Mouse (Mus musculus) gonadal fat pad, adult 2 months (tissue): ENCODE results near the gene Zfp36. TPM values are rescaled to one million over a fixed set of nuclear protein-coding genes. Genes with fewer than 3 reads are reported as not detected.

ENCODE experiments used
- DNase-seq: peaks from one replicate; pipeline ENCODE4 v3.0.0-alpha.2; 2012; ENCODE audit warnings: low read depth
- polyA plus RNA-seq: library from polyadenylated mRNA; depleted of rRNA; stranded (reverse); fragments of >200 nt; gene quantifications from 2 replicates; pipeline ENCODE4 v1.2.3, GENCODE M21; 2012

The Zfp36 gene
- polyA plus RNA-seq, 1 experiment, result 37.7 TPM

DNA sequence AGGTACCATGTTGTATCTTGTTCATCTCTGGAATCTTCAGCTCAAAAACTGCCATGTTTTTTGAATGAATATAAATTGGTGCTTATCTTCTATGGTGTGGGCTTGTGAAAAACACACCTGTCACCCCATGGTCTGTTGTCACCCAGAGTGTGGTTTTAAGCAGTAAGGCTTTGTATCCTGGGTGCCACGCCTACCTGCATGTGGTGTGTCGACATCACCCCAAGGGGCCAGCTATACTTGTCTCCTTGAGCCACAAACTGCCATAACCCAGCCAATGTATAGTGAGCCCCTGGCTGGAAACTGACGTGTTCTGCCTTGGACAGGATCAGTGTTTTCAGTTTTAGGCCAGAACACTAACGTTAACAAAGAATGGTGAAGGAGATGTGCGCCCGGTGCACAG lies 4.1 kb upstream of the Zfp36 start:
- no peak for DNase-seq

DNA sequence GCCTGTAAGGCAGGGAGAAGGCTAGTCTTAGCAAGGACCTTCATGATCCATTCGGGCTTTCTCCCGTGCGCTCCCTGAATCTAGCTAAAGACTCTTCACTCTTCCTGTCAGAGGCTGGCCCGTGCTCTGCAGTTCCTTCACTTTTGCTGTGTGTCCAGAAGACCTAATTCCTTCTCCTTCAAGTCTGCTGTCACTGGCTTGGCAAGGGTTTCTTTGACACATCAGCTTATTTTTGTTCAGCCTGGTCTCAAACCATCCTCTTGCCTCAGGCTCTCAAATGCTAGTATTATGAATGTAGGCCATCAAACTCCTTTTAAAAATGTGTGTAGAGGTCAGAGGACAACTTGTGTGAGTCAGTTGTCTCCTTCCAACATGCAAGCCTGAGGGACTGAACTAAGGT lies 3.6 kb upstream of the Zfp36 start:
- DNase-seq, result no peak

DNA sequence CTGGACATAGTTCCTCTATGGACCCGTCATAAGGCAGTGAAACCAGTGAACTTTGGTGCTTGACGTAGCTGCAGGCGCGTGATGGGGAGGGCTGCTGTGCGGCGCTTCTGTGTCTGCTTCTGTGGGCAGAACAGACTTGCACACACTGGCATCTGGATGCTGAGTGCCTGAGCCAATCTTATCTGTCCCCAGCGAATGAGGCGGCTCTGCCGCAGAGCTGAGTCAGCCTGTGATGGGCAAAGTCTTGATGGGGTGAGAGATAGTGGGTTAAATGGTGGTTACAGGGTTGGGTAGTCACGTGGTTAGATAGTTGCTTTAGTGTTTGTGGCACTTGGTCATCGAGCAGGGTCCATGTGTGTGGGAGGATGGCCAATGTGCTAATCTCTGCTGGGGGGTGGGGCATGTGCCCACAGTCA lies 2.9 kb upstream of the Zfp36 start:
- DNase-seq, result no peak

DNA sequence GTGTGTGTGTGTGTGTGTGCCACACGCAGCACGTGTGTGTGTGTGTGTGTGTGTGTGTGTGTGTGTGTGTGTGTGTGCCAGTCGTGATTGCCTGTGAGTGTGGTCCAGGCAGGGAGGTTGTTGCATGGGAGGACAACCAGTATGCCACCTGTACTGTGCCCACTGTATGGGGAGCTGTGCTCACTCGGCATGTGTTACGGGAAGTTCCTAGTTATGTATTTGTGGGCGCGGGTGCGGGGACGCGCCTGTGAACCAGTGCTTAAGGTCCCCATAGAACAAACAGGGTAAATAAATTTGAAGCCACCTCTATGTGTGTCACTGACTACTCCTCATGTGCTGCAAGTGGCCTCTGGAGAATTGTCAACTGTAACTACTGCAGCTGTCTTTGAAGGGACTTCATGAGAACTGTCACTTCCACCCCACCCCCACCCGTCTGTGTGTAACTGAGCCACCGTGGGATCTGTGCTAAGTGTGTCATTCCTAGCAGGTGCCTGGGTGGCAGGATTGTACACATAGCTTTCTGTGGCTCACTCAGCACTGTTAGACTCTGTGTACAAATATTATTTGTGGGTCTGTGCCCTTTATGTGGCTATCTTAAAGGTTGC lies 2.4 kb upstream of the Zfp36 start:
- DNase-seq, result no peak

DNA sequence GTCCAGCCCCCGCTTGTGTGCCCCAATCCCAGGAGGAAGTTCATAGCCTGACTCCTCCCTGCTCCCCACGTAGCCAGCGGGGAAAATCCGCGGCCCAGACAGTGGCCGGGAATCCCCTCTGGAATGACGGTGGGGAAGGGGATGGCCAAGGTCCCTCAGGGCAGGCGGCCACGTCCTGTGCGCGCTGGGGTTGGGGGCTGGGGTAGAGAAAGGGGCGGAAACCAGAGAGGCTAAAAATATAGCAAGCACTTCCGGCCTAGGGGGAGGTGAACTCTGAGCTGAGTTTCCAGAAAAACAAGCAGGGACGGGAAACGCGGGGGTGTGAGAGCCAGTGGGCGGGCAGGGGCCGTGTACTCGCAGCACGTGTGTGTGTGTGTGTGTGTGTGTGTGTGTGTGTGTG lies 1.9 kb upstream of the Zfp36 start:
- DNase-seq, result no peak

DNA sequence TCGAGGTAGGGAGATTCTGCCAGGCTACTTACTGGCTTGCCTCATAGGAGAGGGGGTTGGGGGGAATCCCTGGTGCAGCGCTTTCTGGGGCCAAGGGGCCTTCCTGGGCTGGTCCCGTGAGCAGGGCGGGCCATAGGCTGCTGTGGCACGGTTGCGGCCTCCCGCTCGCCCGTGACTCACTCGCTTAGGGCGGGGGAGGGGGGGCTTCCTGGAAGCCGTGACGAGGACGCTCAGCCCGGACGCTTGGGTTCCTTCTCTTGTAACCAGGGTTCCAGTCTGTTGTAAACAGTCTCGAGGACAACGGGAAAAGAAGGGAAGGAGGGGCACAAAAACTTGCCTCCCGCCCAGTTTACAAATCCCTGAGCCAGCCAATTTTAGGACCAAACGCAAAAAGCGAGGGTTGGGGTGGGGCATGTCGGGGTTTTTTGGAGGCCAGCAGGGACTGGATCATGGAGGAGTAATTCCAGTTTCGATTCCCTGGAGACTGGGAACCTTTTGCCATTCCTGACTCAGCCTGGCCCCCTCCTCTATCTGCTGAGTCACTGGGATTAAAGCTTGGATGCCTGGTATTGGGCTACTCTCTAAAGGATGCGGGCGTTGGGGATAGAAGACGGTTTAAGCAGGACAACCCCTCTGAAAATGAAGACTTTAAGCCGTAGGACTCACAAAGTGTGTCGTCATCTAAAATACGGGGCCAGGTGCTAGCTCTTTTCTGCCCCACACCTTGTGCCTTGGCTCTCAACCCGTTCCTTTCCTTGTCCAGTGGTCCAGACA lies 1.2 kb upstream of the Zfp36 start:
- no peak for DNase-seq

DNA sequence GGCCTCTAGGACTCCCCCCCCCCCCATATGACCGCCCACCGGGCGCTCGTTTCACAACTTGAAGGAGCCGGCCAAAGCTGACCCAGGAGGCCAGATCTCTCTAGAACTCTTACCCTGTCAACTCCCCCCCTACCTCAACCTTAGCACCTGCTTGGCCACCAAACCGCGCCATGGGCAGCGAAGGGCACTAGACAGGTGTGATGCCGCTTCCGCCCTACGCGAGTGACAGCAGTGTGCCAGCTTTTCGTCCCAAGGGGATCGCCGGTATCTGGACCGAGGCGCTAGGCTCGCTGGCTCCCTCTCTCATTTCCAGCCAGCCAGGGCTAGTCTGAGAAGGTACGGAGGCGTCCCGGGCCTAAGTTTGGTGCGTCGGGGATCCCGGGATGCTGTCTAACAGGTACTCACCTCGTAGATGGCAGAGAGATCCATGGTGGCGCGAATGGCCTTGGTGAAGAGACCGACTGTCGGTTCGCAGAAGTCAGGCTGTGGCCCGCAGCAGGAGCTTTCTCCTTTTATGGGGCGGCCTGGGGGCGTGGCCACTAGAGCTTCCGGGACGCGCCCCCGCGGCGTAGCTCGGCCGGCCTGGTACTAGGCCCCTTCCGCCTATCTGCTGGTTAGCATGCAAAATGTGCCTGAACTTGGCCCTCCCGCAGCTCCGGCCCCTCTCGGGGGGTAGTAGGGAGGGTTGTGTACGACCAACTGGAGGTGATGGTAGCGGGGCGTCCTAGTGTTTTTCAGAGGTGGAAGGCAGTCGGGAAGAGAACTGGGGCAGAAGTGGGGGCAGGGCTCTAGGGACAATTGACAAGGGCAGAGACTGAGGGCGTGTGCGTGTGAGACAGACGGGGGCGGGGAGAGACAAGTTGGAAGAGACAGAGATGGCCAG lies 1.0 kb downstream of the Zfp36 start:
- no peak for DNase-seq

DNA sequence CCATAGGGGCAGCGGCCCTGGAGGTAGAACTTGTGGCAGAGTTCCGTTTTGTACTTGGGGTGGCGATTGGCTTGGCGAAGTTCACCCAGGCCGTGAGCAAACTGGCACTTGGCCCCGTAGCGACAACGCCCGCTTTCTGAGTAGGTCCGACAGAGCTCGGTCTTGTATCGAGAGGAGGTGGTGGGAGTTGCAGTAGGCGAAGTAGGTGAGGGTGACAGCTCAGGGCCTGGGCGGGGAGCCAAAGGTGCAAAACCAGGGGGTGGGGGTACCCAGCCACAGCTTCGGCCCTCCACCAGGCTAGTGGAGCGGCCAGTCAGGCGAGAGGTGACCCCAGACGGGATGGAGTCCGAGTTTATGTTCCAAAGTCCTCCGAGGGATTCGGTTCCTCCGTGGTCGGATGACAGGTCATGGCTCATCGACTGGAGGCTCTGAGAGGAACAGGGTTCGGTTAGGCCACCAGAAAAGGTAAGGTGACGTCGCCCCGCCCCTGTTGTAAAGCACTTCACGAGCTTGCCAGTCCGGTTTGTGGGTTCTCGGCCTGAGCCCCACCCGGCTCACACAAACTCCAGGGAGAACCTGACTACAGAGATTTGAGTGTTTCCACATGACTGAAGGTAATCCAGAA lies 1.9 kb downstream of the Zfp36 start:
- DNase-seq, result no peak

DNA sequence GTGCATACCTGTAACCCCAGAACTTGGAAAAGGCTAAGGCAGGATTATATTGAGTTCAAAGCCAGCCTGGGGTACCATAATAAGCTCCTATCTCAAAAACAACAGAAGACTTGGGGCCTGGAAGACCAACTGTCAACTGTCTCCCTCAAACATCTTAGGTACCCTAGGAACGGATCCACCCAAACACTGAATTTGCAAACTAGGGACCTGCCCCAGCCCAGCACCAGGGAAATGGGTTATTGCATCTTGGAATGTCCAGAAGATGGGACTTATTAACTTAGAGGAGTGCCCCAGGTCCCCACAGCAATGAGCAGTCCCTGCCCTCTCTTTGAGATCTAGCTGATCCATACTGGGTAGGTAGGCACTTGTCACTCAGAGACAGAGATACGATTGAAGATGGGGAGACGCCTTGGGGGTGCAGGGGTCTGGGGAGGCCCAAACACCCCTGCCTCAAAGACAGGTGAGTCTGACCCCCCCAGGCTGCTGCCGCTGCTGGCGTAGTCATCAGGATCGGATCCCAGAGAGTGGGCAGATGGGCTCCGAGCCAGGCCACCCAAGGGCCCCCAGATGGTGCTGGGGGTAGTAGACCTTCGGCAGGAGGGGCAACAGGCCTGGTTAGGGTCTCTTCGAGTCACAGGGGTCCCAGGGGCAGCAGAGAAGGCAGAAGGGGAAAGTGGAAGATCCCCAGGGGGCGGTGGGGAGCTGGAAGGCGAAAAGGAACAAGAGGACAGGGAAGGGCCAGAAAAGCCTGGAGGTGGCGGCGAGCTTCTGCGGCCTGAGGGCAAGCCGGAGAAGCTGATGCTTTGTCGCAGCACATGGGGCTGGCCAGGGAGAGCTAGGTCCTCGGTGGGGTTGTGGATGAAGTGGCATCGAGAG lies 2.6 kb downstream of the Zfp36 start:
- DNase-seq, result no peak

DNA sequence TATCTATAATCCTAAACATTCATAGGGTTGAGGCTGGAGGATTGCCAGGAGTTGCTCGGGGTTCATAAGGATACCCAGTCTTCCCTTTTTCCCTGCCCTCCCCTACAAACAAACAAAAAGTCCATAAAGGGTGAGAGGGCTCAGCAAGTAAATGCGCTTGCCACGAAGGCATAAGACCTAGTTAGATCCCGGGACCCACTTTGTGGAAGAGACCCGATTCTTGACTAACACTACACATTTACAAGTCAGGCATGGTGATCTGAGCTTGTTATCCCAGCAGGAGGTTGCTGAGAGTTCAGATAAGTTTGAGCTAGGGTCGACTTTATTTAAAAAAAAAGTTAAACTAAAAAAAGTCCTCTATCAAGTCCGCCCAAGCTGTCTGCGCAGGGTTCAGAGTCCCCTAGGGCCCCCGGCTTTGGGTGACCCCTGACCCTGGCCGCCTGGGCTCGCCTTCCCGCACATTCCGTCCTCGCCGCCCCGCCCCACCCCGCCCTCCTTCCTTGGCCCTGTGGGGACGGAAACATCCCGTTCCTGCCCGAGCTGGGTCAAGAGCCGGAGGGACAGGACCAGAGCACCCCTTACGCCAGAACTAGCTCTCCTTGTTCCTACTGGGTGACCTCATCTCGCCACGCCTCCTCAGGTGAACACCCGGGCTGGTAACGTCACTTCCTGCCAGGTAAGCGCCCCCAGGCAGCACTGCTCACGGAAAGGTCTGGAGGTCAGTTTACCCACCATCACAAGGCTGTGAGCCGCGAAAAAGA lies 3.9 kb downstream of the Zfp36 start:
- no peak for DNase-seq

DNA sequence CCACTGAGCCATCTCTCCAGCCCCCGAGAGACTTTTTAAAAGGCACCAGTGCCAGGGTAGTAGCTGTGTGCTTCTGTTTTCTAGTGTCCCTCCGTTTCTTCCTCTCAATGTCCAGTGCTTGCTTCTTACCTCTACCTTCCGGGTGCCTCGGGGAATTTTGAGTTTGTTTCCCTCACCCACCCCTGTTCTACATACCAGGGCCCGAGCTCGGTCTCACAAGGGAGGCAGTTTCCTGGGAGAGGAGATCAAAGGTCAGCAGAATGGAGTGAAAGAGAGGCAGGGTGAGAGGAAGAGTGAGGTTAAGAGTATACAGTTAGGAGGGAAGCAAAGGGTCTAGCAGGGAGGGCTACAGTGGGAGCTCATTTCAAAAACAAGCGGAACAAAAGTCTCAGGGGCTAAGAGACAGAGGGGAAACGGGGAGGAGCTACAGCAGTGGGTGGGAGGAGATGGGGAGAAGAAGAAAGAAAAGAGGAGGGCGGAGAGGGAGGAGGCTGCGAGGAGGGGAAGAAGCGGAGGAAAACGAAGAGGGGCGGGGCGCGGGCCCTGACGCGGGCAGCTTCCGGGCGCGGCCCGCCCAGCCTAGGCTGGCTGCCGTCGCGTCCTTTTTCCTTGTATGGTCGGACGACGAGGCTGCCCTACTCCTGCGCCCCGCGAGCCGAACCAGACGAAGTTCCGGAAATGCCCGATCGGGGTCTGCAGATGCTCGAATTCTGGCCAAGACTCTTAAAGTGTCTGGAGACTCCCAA lies 4.7 kb downstream of the Zfp36 start:
- no peak for DNase-seq

DNA sequence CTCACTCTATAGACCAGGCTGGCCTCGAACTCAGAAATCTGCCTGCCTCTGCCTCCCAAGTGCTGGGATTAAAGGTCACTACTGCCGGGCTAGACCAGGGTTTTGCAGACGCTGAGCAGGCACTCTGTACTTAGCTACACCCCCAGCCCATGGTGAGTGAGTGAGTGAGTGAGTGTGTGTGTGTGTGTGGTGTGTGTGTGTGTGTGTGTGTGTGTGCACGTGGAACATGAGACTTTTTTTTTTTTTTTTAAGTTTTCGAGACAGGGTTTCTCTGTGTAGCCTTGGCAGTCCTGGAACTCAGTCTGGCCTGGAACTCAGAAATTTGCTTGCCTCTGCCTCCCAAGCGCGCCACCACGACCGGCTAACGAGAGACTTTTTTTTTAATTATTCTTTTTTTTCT lies 5.4 kb downstream of the Zfp36 start:
- DNase-seq, result no peak

DNA sequence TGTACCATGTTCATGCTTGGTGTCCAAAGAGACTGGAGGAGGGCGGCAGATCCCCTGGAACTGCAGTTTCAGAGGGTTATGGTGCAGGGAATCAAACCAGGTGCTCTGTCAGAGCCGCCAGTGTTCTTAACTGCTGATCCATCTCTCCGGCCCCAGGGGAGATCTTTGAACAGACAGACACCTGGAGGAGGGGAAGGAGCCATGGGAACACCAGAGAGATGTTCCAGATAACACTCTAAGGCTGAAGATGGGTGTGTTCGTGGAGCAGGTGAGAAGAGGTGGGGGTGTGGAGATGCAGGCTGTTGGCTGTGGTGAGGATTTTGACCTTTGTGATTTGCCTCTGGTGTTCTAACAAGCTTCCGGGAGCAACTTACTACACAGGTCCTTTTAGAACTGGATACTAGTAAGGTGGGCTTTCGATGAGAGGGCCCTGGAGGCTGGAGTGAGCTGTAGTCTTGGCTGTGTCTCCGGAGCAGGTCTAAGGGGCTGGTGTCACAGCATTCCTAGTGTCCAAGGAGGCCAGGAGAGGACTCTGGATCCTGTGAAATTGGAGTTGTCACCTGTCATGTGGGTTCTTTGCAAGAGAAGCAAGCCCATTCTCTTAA lies 6.1 kb downstream of the Zfp36 start:
- no peak for DNase-seq

DNA sequence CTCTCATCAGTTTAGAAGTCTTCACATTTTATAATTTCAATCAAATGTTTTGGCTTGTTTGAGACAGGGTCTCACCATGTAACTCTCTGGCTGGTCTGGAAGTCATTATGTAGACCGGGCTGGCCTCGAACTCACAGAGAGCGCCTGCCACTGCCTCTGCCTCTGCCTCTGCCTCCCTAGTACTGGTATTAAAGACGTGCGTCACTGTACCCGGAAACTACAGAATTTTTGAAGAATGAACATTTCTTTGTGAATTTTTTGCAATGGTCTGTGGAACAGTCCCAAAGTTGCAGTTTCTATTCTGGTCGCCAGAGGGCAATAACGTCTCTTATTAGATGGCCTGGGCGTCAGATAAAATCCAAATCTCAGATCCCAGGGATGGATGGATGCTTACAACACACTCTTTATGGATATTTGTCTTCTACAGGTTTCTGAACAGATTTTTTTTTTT lies 6.9 kb downstream of the Zfp36 start:
- DNase-seq, result no peak

DNA sequence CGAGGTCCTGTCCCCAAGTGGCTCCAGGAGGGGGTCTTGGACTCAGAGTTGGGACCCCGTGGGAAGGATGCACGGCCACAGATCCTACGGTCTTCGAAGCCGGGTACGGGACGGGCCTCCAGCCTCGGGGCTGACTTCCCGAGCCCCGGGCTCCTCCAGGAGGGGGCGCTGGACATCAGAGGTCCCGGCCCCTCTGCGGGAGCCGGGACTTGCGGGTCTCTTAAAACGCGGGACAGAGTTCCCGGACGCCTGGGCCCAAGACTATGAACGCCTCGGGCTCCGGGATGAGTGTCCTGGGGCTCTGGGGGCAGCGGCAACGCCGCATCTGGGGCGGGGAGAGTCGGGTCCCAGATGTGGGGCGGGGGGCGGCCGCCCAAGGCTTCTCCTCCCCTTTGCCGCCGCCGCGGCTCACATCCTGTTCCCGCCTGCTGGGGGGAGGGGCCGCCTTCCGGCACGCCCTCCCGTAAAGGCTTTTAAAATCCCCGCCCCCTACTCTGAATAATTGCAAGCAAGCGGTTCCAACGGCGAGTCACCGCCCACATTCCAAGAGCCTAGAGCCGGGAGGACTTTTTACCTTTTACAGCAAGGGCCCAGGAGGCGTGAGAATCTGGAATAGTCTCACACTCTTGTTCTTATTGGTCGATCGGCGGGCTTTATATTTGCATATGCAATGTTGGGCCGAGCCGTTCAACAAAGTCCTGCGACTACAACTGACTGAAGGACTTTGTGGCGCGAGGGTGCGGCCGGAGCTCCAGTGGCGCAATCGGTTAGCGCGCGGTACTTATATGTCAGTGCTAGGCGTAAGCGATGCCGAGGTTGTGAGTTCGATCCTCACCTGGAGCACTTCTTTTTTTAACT lies 7.6 kb downstream of the Zfp36 start, which contains the start of gene Plekhg2:
Gene Plekhg2, minus strand, starts transcription at position 349 of the 858 bp plus-strand sequence.
- no peak for DNase-seq

DNA sequence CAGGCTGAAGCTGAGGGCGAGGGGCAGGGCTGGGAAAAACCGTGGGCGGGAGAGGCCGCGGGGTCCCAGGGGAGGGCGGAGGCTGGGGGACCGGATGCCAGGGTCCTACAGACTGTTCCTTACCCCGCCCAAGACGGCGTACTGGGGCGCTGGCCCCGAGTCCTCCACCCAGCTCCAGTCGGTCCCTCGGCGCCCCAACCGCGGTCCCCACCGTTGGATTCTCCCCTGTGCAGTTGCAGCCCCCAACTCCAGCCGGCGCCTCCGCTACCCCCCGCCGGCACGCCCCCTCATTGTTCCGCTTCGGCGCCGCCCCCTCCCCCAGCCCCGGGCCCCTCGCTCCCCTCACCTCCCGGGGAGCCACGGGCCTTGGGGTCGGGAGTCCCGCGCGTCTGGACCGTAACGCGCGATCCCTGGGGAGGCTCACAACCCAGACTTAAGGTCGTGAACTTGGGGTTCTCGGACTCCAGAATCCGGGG lies 8.5 kb downstream of the Zfp36 start:
- DNase-seq, result no peak

DNA sequence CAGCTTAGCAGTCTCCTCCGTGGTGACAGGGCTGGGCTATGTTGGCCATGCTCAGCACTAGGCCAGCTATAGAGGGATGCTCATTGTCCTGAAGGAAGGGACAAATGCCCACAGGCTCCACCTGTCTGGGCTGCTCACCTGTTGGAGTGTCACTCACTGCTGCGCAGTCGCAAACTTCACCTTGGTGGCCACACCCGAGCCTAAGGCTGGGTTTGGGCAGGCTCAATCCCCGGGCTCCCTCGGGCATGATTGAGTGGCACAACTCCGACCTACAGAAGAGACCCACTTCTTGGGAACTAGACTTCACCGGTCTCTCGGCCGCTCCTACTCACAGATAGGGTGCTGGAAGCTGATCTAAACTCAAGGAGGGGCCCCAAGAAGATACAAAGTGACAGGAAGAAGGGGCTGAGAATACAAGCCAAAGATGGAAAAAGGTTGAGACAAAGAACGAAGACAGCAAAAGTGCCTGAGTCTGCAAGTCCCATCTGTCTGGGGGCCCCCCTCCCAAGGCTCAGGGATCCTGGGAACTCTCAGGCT lies 9.0 kb downstream of the Zfp36 start:
- no peak for DNase-seq

DNA sequence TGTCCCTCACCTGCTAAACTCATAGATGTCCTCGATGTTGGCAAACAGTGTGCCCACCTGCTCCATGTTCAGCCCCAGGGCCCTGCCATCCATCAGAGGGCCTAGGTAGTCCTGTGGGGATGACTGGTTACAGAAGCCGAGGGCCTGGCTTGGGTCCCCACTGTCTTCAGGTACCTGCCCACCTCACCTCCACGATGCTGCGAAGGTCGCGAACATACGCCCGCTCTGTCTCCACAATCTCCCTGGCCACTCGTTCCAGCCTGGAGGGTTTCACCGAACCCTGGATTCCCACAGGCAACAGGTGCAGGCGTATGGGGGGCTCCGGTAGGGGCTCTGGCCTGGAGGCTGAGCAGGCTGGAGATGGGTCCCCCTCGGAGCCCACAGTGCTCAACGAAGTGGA lies 10.0 kb downstream of the Zfp36 start:
- no peak for DNase-seq
